Mouse (Mus musculus): ENCODE measurements around the gene Nrp1.

Nrp1 gene

DNA sequence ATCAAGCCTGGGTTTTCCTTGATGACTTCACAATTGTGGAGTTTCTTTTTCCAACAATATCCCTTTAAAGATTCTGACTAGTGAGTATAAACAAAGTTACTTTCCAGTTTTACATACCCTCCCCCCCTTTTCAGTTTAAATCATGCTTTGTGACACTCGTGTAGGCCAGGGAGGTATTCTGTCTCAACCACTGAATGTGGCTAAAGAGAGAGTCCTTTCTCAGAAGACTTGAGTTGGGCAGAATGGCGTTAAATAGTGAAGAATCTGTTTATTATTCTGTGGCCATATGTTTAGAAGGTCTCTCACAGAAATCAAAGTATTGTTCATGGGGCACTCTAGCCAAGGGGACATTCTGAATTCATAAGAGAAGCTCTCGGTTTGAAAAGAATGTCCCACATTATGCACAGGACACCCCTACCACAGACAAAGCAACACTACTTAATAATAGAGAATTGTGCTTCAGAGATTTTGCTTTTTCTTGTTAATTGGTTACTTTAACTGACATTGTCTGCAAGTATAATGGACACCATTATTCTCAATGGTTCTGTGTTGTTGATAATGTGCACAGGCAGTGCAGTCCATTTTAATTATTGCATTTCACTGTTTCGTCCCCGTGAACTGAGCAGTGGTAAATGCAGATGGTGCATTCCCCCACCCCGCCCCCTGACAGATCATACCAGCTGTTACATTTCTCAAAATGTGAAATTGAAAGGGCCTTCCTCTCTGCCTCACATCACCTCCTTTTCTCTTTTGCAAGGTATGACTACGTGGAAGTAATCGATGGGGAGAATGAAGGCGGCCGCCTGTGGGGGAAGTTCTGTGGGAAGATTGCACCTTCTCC lies 59.8 kb downstream of the Nrp1 start:
- no peak for DNase-seq (ENCODE audit: low read depth, low spot score)

DNA sequence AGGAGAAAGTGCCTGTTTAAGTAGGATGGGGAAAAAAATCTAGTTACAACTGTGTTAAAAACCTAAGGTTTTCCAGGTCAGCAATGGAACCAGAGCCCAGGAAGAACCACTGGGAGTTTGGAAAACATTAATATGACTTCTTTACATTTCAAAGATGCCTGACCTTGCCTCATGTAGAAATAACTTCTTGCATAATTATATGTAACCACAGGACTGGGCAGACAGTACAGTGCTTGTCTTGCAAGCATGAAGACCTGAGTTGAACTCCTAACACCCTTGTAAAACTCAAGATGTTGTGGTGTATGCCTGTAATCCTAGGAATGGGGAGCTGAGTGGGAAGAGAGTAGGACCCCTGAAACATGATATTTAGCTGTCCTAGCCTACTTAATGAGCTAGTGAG lies 61.6 kb downstream of the Nrp1 start:
- DNase-seq (ENCODE audit: low read depth, low spot score) = no peak

DNA sequence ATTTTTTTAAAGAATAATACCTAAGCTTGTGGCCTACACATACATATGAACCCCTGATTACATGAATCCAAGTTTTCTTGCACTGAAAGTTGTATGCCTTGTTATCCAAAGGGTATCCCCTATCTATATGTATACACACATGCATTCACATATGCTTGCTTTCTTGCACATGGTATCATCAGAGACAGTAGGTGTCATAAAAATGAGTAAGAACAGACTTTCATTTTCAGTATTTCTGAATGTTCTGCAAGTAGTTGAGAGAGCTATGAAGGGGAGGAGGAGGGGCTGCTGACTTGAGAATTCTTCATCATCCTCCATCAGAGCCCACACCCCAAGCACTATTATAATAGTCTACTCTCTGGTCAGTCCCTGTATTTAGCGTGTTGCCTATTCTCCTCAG lies 62.0 kb downstream of the Nrp1 start:
- DNase-seq (ENCODE audit: low read depth, low spot score) = no peak

DNA sequence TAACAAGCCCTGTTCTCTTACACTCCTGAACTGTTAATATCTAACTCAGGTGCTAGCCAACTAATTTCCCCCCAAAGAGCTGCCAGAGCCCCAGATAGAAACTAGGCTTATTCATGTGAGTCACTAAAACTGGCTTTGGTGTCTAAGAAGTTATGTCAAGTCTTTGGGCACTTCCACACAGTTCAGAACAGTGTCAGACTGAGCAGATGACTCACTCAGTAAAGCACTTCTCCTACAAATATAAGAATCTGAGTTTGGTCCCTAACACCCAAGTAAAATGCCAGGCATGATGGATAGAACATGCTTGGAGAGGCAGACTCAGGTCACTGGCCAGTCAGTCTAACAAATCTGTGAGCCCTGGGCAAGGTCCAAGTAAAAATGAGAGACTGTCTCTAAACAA lies 65.4 kb downstream of the Nrp1 start:
- no peak for DNase-seq (ENCODE audit: low read depth, low spot score)

DNA sequence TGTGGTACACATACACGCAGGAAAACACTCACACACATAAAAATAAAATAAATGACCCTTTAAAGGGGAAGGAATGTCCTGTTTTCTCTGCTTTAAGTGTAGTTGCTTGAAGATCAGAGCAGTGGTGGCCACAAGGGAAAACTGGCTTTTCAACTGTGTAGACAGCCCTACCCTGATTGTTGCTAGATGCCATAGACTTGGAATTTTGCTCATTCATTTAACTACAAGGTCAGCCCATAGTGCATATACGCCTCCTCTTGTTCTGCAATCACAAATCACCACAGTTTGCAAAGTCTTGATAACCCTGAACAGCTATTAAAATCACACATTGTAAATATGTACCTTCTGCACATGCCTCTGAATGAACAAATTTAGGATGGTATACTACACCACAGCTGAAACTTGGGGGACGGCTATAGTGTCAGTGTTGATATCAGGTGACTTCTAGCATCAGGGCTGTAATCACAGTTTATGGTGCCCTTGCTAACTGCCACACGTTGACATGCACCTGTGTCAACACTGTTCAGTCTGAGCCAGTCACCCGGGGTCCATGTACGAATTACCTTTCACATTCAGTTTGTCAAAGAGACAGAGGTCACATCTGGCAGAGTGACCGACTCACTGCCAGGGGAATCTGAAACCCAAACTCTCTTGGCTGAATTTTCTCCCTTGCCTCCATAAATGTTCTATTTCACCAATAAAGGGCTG lies 66.4 kb downstream of the Nrp1 start:
- no peak for DNase-seq (ENCODE audit: low read depth, low spot score)

GRCm38 (mm10) chr8:128427071-128427470 lies 68.7 kb downstream of the Nrp1 start:
- no peak for DNase-seq (ENCODE audit: low read depth, low spot score)

DNA sequence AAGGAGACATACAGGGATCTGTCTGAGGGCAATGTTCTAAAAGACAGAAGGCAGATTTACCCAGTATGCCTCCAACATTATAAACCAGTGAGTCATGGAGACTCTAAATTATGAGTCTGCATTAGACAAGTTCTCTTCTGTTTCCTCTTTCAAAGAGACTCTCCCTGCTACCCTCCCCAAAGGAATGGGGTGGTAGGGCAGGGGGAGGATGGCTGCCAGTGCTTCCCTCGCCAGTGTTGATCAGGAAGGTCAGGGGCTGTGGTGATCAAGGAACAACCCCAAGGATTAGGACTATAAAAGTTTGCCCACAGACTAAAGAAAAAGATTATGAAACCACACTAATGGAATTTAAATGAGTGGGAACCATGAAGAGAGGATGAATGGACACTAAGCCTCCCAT lies 70.6 kb downstream of the Nrp1 start:
- no peak for DNase-seq (ENCODE audit: low read depth, low spot score)

GRCm38 (mm10) chr8:128431082-128431481 lies 72.7 kb downstream of the Nrp1 start:
- DNase-seq (ENCODE audit: low read depth, low spot score) = no peak

DNA sequence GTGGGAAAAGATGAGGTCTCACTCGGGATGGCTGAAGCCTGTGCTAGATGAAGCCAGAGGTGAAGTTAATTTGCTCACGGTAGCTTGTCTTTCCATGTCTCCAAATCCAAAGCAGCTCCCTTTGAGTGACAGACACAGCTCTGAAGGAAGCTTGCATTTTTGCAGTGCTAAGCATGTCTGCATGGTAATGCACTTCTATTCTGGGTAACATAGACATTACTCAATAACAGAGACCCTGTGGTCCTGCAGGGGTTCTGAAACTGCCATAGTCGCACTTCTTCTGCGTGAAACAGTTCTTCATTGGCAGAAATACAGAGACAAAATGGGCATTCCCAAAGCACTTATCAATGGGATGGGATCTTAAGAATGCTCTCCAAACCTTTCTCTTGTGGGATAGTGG lies 77.3 kb downstream of the Nrp1 start:
- no peak for DNase-seq (ENCODE audit: low read depth, low spot score)

DNA sequence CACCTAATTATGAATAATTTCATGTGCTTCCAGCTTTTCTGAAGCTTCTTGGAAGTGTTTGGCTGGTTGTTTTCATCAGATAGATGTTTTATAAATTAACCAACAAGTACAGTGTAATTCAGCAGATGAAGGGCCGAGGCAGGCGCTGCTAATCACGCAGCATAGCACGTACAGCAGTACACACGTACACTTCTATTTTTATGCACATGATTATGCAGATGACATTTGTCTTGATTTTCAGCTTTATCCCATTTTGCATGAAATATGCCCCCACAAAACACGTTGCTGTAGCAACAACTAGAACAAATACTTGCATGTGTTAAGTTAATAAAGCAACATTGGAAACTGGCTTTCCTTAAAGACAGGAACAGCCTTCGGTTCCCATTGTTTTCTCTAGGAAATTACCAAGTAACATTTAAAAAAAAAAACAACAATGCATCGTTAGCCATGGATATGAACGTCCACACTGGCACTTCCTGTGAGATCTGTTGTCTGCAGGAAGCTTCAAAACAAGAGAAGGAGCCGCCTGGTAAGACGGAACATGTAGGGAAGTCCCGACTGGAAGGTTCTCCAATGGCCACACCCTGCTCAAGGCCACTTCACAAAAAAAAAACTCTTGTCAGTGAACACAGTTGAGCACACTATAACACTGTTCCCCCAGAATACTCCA lies 78.9 kb downstream of the Nrp1 start:
- no peak for DNase-seq (ENCODE audit: low read depth, low spot score)

- DNase-seq (ENCODE audit: low read depth, low spot score) = no peak
Measured at GRCm38 (mm10) chr8:128441407-128441806, 83.0 kb downstream of the Nrp1 start.

GRCm38 (mm10) chr8:128445596-128445995 lies 87.2 kb downstream of the Nrp1 start:
- DNase-seq (ENCODE audit: low read depth, low spot score) = no peak

DNA sequence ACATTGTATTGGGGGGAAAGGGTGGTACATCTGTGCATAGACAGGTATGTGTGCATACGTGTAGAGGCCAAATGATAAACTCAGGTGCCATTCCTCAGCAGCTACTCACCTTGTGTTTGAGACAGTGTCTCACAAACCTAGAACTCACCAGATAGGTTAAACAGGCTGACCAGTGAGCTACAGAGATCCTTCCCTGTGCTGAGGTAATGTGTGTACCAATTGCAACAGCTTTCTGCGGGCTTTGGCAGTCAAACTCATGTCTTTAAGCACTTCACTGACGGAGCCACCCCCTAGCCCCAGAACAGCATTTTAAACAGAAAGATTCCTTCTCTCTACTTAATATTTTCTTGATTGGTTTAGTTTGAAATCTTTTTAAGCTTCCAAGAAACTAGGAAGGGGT lies 88.2 kb downstream of the Nrp1 start:
- DNase-seq (ENCODE audit: low read depth, low spot score) = no peak

GRCm38 (mm10) chr8:128447320-128447719 lies 88.9 kb downstream of the Nrp1 start:
- no peak for DNase-seq (ENCODE audit: low read depth, low spot score)

DNA sequence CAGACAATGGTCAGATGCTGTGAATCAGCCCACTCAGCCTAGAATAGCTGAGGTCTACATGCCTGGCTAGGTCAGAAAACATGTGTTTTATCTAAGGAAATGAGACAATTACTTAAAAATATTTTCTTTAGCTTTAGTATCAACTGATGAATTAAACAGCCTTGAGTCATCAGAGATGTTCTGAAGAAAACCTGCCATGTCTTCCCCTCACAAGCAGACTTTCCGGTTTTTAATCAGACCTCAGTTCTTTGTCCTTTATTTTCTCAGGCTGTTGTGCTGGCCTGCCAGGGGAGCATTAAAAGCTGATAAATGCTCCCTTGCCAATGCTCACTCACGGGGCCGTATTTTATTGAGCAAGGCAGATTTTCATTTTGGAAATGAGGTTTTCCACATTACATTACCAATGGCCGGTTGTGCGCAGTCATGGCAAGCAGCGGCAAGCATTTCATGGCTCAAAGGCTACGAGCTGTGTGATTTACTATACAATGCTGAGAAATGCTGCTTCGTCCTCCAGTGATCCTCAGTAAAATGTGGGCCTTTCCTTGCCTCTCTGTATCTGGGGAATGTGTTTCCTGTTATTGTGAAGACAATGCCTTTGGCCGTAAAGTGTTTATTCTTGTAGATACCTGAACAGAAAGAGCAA lies 92.1 kb downstream of the Nrp1 start:
- no peak for DNase-seq (ENCODE audit: low read depth, low spot score)

- DNase-seq (ENCODE audit: low read depth, low spot score) = no peak
Measured at GRCm38 (mm10) chr8:128451121-128451520, 92.7 kb downstream of the Nrp1 start.

- no peak for DNase-seq (ENCODE audit: low read depth, low spot score)
Measured at GRCm38 (mm10) chr8:128453471-128453870, 95.1 kb downstream of the Nrp1 start.

DNA sequence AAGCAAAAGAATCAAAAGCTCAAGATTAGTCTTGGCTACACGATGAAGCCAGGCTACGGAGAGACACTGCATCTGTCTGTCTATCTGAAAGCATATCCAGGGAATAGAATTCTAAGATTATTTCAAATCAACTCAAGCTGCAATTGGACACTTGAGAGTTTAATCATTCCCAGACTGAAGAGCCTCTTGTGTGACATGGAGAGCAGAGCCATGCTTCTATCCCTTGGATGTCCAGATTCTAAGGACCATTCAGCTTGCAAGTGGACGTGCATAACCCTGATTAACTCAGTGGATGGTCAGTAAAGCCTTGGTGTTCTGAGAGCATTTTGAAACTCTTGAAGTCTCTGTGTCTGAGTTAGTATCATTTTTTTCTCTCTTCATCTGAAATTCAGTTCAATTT lies 95.6 kb downstream of the Nrp1 start:
- DNase-seq (ENCODE audit: low read depth, low spot score) = no peak

GRCm38 (mm10) chr8:128457277-128457676 lies 98.9 kb downstream of the Nrp1 start:
- DNase-seq (ENCODE audit: low read depth, low spot score) = no peak

- DNase-seq (ENCODE audit: low read depth, low spot score) = no peak
Measured at GRCm38 (mm10) chr8:128459704-128460103, 101.3 kb downstream of the Nrp1 start.

- no peak for DNase-seq (ENCODE audit: low read depth, low spot score)
Measured at GRCm38 (mm10) chr8:128461716-128462115, 103.3 kb downstream of the Nrp1 start.

DNA sequence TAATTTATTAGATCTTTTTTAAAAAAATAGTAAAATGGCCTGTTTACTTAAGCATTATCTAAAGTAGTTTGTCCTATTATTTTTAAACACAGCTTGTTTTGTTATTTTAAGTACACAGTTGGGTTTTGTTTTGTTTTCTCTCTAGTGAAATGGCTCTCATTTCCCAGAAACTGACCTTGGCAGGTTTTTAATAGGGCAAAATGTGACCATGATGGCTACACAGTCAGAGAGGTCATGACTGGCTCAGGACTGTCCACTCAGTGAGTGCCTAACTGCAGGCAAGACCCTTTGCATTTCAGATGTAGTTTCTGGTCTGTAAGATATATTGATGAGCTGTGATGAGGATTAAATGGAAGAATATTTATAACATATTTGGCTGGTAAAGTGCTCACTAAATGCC lies 104.8 kb downstream of the Nrp1 start:
- DNase-seq (ENCODE audit: low read depth, low spot score) = no peak
